Mouse (Mus musculus): ENCODE data around the gene Zfp764. TPM values are rescaled to one million over a fixed set of nuclear protein-coding genes. Genes with fewer than 3 reads are reported as not detected.

Gene Zfp764
- 2.2 and 2.6 TPM in 2 replicates for polyA plus RNA-seq (2012; rRNA removed)

GRCm38 (mm10) chr7:127406002-127406987 lies at the start of gene Zfp764:
TSS of gene Zfp764 (minus strand) at chr7:127406822.

GRCm38 (mm10) chr7:127448521-127449300 lies 42.1 kb upstream of the Zfp764 start, which contains the start of gene Zfp689:
TSS of gene Zfp689 (minus strand) at chr7:127449158.

GRCm38 (mm10) chr7:127421388-127422191 lies 15.0 kb upstream of the Zfp764 start, which contains the start of gene Zfp688:
TSS of gene Zfp688 (minus strand) at chr7:127422068.

GRCm38 (mm10) chr7:127393157-127393943 lies 13.3 kb downstream of the Zfp764 start, which contains the start of gene E430018J23Rik:
TSS of gene E430018J23Rik (minus strand) at chr7:127393629.

GRCm38 (mm10) chr7:127386641-127387392 lies 19.8 kb downstream of the Zfp764 start, which contains the start of gene 9130019O22Rik:
TSS of gene 9130019O22Rik (minus strand) at chr7:127387166.

GRCm38 (mm10) chr7:127375271-127376245 lies 31.1 kb downstream of the Zfp764 start, which contains the start of gene Zfp747:
TSS of gene Zfp747 (minus strand) at chr7:127376050.

Other genes starting within 250 kb of the Zfp764 start
- gene Cd2bp2, start 210.8 kb downstream of the Zfp764 start, polyA plus RNA-seq (2012; rRNA removed): 5.5 and 6.6 TPM in 2 replicates
- 20.0 and 23.0 TPM in 2 replicates for gene Tbc1d10b, start 198.4 kb downstream of the Zfp764 start, polyA plus RNA-seq (2012; rRNA removed)
- gene Mylpf, start 197.9 kb downstream of the Zfp764 start, polyA plus RNA-seq (2012; rRNA removed): 11.3 and 23.7 TPM in 2 replicates
- gene Zfp553, start 173.8 kb downstream of the Zfp764 start, polyA plus RNA-seq (2012; rRNA removed): 5.6 and 6.3 TPM in 2 replicates
- gene Sept1, start 173.7 kb downstream of the Zfp764 start, polyA plus RNA-seq (2012; rRNA removed): 4.9 and 7.9 TPM in 2 replicates
- 57.0 and 157 TPM in 2 replicates for gene Zfp771, start 162.5 kb downstream of the Zfp764 start, polyA plus RNA-seq (2012; rRNA removed)
- gene Dctpp1, start 146.1 kb downstream of the Zfp764 start, polyA plus RNA-seq (2012; rRNA removed): 31.4 and 39.4 TPM in 2 replicates
- gene Sephs2, start 132.8 kb downstream of the Zfp764 start, polyA plus RNA-seq (2012; rRNA removed): 9.4 and 16.9 TPM in 2 replicates
- gene Itgal, start 110.6 kb downstream of the Zfp764 start, polyA plus RNA-seq (2012; rRNA removed): 1.0 and 1.3 TPM in 2 replicates
- 18.3 and 25.5 TPM in 2 replicates for gene Zfp768, start 61.2 kb downstream of the Zfp764 start, polyA plus RNA-seq (2012; rRNA removed)
- gene Zfp747, start 30.8 kb downstream of the Zfp764 start, polyA plus RNA-seq (2012; rRNA removed): 3.3 and 4.0 TPM in 2 replicates
- 1.2 and 1.4 TPM in 2 replicates for gene 9130019O22Rik, start 19.7 kb downstream of the Zfp764 start, polyA plus RNA-seq (2012; rRNA removed)
- 2.8 and 3.5 TPM in 2 replicates for gene E430018J23Rik, start 13.2 kb downstream of the Zfp764 start, polyA plus RNA-seq (2012; rRNA removed)
- gene Zfp688, start 15.2 kb upstream of the Zfp764 start, polyA plus RNA-seq (2012; rRNA removed): 14.0 and 16.3 TPM in 2 replicates
- 1.6 and 1.9 TPM in 2 replicates for gene Zfp689, start 42.3 kb upstream of the Zfp764 start, polyA plus RNA-seq (2012; rRNA removed)
- 33.3 and 47.2 TPM in 2 replicates for gene Prr14, start 52.8 kb upstream of the Zfp764 start, polyA plus RNA-seq (2012; rRNA removed)
- 20.3 and 21.3 TPM in 2 replicates for gene Fbrs, start 72.4 kb upstream of the Zfp764 start, polyA plus RNA-seq (2012; rRNA removed)
- gene Srcap, start 105.2 kb upstream of the Zfp764 start, polyA plus RNA-seq (2012; rRNA removed): 5.6 and 8.6 TPM in 2 replicates
- gene Gm42715, start 112.8 kb upstream of the Zfp764 start, polyA plus RNA-seq (2012; rRNA removed): 5.0 and 5.1 TPM in 2 replicates
- 2.9 and 4.0 TPM in 2 replicates for gene Tmem265, start 154.6 kb upstream of the Zfp764 start, polyA plus RNA-seq (2012; rRNA removed)
- gene Phkg2, start 166.5 kb upstream of the Zfp764 start, polyA plus RNA-seq (2012; rRNA removed): 20.4 and 20.7 TPM in 2 replicates
- gene Ccdc189, start 181.8 kb upstream of the Zfp764 start, polyA plus RNA-seq (2012; rRNA removed): 1.3 and 1.7 TPM in 2 replicates
- 8.0 and 9.1 TPM in 2 replicates for gene Rnf40, start 181.9 kb upstream of the Zfp764 start, polyA plus RNA-seq (2012; rRNA removed)
- gene Zfp629, start 209.0 kb upstream of the Zfp764 start, polyA plus RNA-seq (2012; rRNA removed): 2.6 and 3.5 TPM in 2 replicates